Mouse (Mus musculus) 416B (cell line): ENCODE data around the gene Dlx1.

ENCODE experiments used
- DNase-seq: peaks from one replicate; pipeline ENCODE4 v3.0.0; 2011; ENCODE audit warnings: low read depth

Gene Dlx1

GRCm38 (mm10) chr2:71528714-71529510, 999 bp downstream of the Dlx1 start:
- DNase-seq, result no peak

- no peak for DNase-seq
These were observed 1.8 kb downstream of the Dlx1 start for GRCm38 (mm10) chr2:71529511-71530351.

- no peak for DNase-seq
These were observed 2.6 kb downstream of the Dlx1 start for GRCm38 (mm10) chr2:71530391-71531123.

- no peak for DNase-seq
These were observed 3.2 kb downstream of the Dlx1 start for GRCm38 (mm10) chr2:71531124-71531590.

- DNase-seq, result no peak
These were observed 4.4 kb downstream of the Dlx1 start for GRCm38 (mm10) chr2:71531990-71532970.

- DNase-seq, result no peak
These were observed 5.2 kb downstream of the Dlx1 start for GRCm38 (mm10) chr2:71533094-71533493.

GRCm38 (mm10) chr2:71534242-71535052, 6.5 kb downstream of the Dlx1 start:
- DNase-seq, result no peak

GRCm38 (mm10) chr2:71540611-71541417, 12.9 kb downstream of the Dlx1 start:
- no peak for DNase-seq

- DNase-seq, result no peak
These were observed 13.7 kb downstream of the Dlx1 start for GRCm38 (mm10) chr2:71541418-71542226.

GRCm38 (mm10) chr2:71542227-71542815, 14.4 kb downstream of the Dlx1 start:
- DNase-seq, result peak; percentile 15

GRCm38 (mm10) chr2:71542816-71543301, 14.9 kb downstream of the Dlx1 start:
- peak; percentile 85 for DNase-seq

GRCm38 (mm10) chr2:71543531-71543930, 15.6 kb downstream of the Dlx1 start:
- DNase-seq, result no peak

- no peak for DNase-seq
These were observed 16.0 kb downstream of the Dlx1 start for GRCm38 (mm10) chr2:71543948-71544347.

GRCm38 (mm10) chr2:71544391-71545285, 16.7 kb downstream of the Dlx1 start:
- no peak for DNase-seq

GRCm38 (mm10) chr2:71545401-71545881, 17.5 kb downstream of the Dlx1 start:
- DNase-seq, result no peak

- no peak for DNase-seq
These were observed 18.1 kb downstream of the Dlx1 start for GRCm38 (mm10) chr2:71545882-71546639.
